Mouse (Mus musculus) lung, embryonic 14.5 days (tissue): ENCODE data around the gene Prkn. TPM values are rescaled to one million over a fixed set of nuclear protein-coding genes. Genes with fewer than 3 reads are reported as not detected.
A peak's percentile ranks its signal among the peaks of the same experiment; 100 is the strongest.

Experiments
- ATAC-seq: fragments of 200-750 bp; cut with Nextera tagmentation; 2 replicates; pipeline ENCODE4 v1.8.0; 2017; ENCODE audit warnings: mild to moderate bottlenecking, moderate TSS enrichment, moderate library complexity; ENCODE audit not compliant: insufficient read depth
- DNase-seq: peaks from one replicate; pipeline ENCODE4 v3.0.0-alpha.2; 2015
- H3K27ac ChIP-seq: fragments of 300-500 bp; sonication (generic); 2 replicates; pipeline ENCODE4 v1.5.1; 2014; ENCODE audit warnings: low read depth, mild to moderate bottlenecking, moderate library complexity
- H3K27me3 ChIP-seq: fragments of 300-500 bp; sonication (generic); 2 replicates; pipeline ENCODE4 v1.6.1; 2014; ENCODE audit warnings: low read length, control low read depth; ENCODE audit not compliant: insufficient read depth
- H3K36me3 ChIP-seq: fragments of 300-500 bp; sonication (generic); 2 replicates; pipeline ENCODE4 v1.6.1; 2014; ENCODE audit warnings: control low read depth; ENCODE audit not compliant: insufficient read depth
- H3K4me1 ChIP-seq: fragments of 300-500 bp; sonication (generic); 2 replicates; pipeline ENCODE4 v1.6.1; 2014; ENCODE audit warnings: antibody characterized with exemption, control low read depth; ENCODE audit not compliant: insufficient read depth
- H3K4me2 ChIP-seq: fragments of 300-500 bp; sonication (generic); 2 replicates; pipeline ENCODE4 v1.6.1; 2014; ENCODE audit warnings: mild to moderate bottlenecking
- H3K4me3 ChIP-seq: fragments of 300-500 bp; sonication (generic); 2 replicates; pipeline ENCODE4 v1.5.1; 2014; ENCODE audit warnings: low read depth, low read length
- H3K9ac ChIP-seq: fragments of 300-500 bp; sonication (generic); 2 replicates; pipeline ENCODE4 v1.6.1; 2014
- H3K9me3 ChIP-seq: fragments of 300-500 bp; sonication (generic); 2 replicates; pipeline ENCODE4 v1.6.1; 2016; ENCODE audit warnings: low read depth, low read length, control low read depth
- CTCF ChIP-seq: IDR thresholded peaks from 2 replicates; pipeline ENCODE4 v1.5.1; 2016; ENCODE audit warnings: antibody characterized with exemption, low read depth
- WGBS: fragments of 180-500 bp; shearing (Covaris S2); extraction: QIAGEN DNeasy Blood & Tissue Kit; methylation state at CpG from one replicate; pipeline ENCODE4 v1.1.7; 2014; 5-methylcytosine and 5-hydroxymethylcytosine counted together
- polyA plus RNA-seq: library from polyadenylated mRNA; unstranded; fragments of >200 nt; fragmentation: Nextera tagmentation; extraction: Ambion mirVana; gene quantifications from 2 replicates; pipeline ENCODE4 v1.2.1, GENCODE M21; 2014

Gene Prkn
- polyA plus RNA-seq, 1 experiment from 2014 or later = 1.0 TPM

GRCm38 (mm10) chr17:11730656-11731594 lies 890.7 kb downstream of the Prkn start:
- ATAC-seq (no peak), DNase-seq (no peak)
- H3K36me3 ChIP-seq = no peaks in the 10 kb centered on the region
- TF ChIP-seq CTCF = no peak
- H3K27ac ChIP-seq = no peak overlapping the region
- no peak overlapping the region for H3K4me3 ChIP-seq
- WGBS = 79% methylated on average over 12 of the region's 12 CpGs
- no peaks in the 10 kb centered on the region for H3K27me3 ChIP-seq
- no peak overlapping the region for H3K4me2 ChIP-seq
- H3K4me1 ChIP-seq = no peaks in the 10 kb centered on the region
- no peaks in the 10 kb centered on the region for H3K9me3 ChIP-seq
- no peak overlapping the region for H3K9ac ChIP-seq

DNA sequence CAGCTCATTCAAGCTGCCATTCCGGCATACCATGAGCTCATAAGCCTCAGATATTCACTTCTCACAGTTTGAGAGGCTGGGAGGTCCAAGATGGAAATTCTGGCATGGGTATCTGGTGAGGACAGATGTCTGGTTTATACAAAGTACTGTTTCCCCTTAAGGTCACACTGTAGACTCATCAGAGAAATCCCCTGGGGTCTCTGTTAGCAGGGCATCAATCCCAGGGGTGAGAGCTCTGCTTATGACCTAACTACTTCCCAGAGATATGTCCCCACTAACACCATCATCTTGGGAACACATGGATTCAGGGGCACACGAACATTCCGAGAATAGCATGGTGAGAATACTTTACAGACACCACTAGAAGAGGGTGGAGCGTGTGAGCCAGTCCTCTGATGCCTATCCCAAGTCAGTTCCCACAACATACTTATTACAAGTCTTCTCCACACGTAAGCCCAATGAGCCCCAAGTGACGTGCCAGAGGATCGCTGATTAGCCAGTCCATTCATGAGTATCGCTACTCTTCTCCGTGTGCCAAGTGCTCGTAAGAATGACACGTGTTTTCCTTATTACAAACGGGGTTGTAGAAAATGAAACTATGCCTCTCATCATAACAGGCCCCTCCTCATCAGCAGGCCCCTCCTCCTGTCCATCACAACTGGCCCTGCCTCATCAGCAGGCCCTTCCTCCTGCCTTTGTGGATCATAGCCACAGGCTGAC lies 895.1 kb downstream of the Prkn start:
- Histone ChIP-seq H3K36me3 (no peaks in the 10 kb centered on the region), H3K9me3 (no peaks in the 10 kb centered on the region), H3K27ac (no peak overlapping the region), H3K27me3 (no peaks in the 10 kb centered on the region), H3K4me3 (no peak overlapping the region), H3K4me1 (no peaks in the 10 kb centered on the region), H3K9ac (no peak overlapping the region), H3K4me2 (no peak overlapping the region)
- 78% methylated on average over 12 of the region's 12 CpGs for WGBS
- ATAC-seq (peak; percentile 21; the same call in 1 of the 2 replicates), DNase-seq (peak; percentile 27)
- no peak for TF ChIP-seq CTCF

GRCm38 (mm10) chr17:11736531-11736930 lies 896.3 kb downstream of the Prkn start:
- 57% methylated on average over 3 of the region's 3 CpGs for WGBS
- H3K9ac ChIP-seq = no peak overlapping the region
- no peaks in the 10 kb centered on the region for H3K27me3 ChIP-seq
- DNase-seq (no peak), ATAC-seq (no peak)
- no peak overlapping the region for H3K4me2 ChIP-seq
- no peak overlapping the region for H3K27ac ChIP-seq
- H3K4me3 ChIP-seq = no peak overlapping the region
- no peak for TF ChIP-seq CTCF
- H3K4me1 ChIP-seq = no peaks in the 10 kb centered on the region
- H3K9me3 ChIP-seq = no peaks in the 10 kb centered on the region
- H3K36me3 ChIP-seq = no peaks in the 10 kb centered on the region

GRCm38 (mm10) chr17:11737905-11738304 lies 897.7 kb downstream of the Prkn start:
- no peak overlapping the region for H3K4me2 ChIP-seq
- no peak for TF ChIP-seq CTCF
- ATAC-seq (no peak), DNase-seq (no peak)
- no peaks in the 10 kb centered on the region for H3K36me3 ChIP-seq
- WGBS = 91% methylated on average over 10 of the region's 10 CpGs
- H3K9ac ChIP-seq = no peak overlapping the region
- H3K27me3 ChIP-seq = no peaks in the 10 kb centered on the region
- no peak overlapping the region for H3K27ac ChIP-seq
- H3K4me1 ChIP-seq = no peaks in the 10 kb centered on the region
- H3K9me3 ChIP-seq = no peaks in the 10 kb centered on the region
- no peak overlapping the region for H3K4me3 ChIP-seq

DNA sequence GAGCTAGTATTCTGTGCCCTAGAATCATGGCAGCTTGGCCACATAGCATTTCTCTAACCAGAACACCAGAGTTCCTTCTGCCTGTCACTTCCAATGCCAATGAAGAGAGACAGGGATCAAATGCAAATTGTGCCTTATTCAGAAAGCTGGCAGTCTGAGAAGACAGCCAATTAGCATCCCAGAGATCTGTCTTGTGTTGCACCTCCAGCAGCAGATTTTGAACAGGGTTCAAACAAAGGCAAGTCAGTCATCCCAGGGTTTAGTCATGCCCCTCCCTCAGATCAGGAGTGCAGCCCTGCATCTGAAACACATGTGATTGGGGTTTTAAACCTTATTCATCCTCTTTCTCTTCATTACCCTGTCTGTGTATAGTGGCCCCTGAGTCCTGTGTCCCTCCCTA lies 900.5 kb downstream of the Prkn start:
- no peak for TF ChIP-seq CTCF
- Histone ChIP-seq H3K9ac (no peak overlapping the region), H3K4me2 (no peak overlapping the region), H3K36me3 (no peaks in the 10 kb centered on the region), H3K27ac (no peak overlapping the region), H3K9me3 (no peaks in the 10 kb centered on the region), H3K4me1 (no peaks in the 10 kb centered on the region), H3K4me3 (no peak overlapping the region), H3K27me3 (no peaks in the 10 kb centered on the region)
- ATAC-seq (no peak), DNase-seq (no peak)

DNA sequence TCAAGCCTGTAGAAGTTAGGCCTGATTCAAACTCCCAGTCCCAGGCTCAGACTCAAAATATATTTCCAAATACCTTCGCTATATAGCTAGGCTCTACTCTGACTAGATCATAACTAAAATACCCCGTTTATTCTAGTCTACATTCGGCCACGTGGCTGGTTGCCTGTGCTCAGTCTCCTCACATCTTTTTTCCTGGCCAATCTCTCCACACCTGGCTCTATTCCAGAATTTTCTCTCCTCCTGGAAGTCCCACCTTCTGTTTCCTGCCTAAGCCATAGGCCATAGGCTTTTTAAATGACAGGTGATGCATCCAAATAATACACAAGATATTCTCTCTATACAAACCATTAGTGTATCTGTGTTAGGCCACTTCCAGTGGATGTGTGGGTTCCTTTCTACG lies 901.0 kb downstream of the Prkn start:
- no peaks in the 10 kb centered on the region for H3K27me3 ChIP-seq
- no peak for ATAC-seq
- no peak overlapping the region for H3K27ac ChIP-seq
- DNase-seq = no peak
- H3K4me3 ChIP-seq = no peak overlapping the region
- H3K9me3 ChIP-seq = no peaks in the 10 kb centered on the region
- H3K4me2 ChIP-seq = no peak overlapping the region
- TF ChIP-seq CTCF = no peak
- no peaks in the 10 kb centered on the region for H3K36me3 ChIP-seq
- no peak overlapping the region for H3K9ac ChIP-seq
- 84% methylated on average over 5 of the region's 5 CpGs for WGBS
- H3K4me1 ChIP-seq = no peaks in the 10 kb centered on the region

DNA sequence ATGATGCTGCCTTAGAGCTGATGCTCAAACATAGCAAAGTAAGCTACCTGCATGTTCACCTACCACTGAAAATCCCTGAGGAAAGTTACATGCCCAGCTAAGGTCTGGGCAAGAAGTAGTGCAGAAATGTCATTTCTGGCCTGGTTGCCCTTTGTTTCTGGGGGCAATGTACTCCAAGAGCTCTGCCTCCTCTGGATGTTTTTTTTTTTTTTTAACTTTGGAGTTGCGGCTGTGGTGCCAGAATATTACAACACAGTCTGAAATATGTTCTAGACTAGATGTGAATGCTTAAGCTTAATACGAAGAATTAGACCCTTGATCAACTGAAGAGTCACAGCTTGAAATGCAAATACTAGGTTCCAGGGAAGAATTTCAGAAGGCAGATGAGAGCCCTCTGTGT lies 911.1 kb downstream of the Prkn start:
- Histone ChIP-seq H3K36me3 (no peaks in the 10 kb centered on the region), H3K27ac (no peak overlapping the region), H3K27me3 (no peaks in the 10 kb centered on the region), H3K4me3 (no peak overlapping the region), H3K4me2 (no peak overlapping the region), H3K9ac (no peak overlapping the region), H3K9me3 (no peaks in the 10 kb centered on the region), H3K4me1 (no peaks in the 10 kb centered on the region)
- DNase-seq (no peak), ATAC-seq (no peak)
- WGBS = 87% methylated on average over 2 of the region's 2 CpGs
- no peak for TF ChIP-seq CTCF
